Mouse (Mus musculus) G1E (cell line): Measurements from ENCODE around the gene Slc29a4. TPM values are rescaled to one million over a fixed set of nuclear protein-coding genes. Genes with fewer than 3 reads are reported as not detected.
A peak's percentile ranks its signal among the peaks of the same experiment; 100 is the strongest.

ENCODE experiments used
- ATAC-seq: 2 replicates; pipeline ENCODE4 v1.8.0; 2016; ENCODE audit warnings: mild to moderate bottlenecking; ENCODE audit not compliant: insufficient number of reproducible peaks, poor library complexity, low FRiP score, severe bottlenecking; ENCODE audit errors: extremely low read depth
- DNase-seq: peaks from one replicate; pipeline ENCODE4 v3.0.0; 2012; ENCODE audit warnings: low spot score
- H3K27me3 ChIP-seq: 2 replicates; pipeline ENCODE4 v1.6.1; 2012; ENCODE audit warnings: mild to moderate bottlenecking, low read length, inconsistent platforms; ENCODE audit not compliant: insufficient read depth
- H3K36me3 ChIP-seq: replicated peaks from 2 replicates; pipeline ENCODE3; 2012; ENCODE audit warnings: mild to moderate bottlenecking, inconsistent platforms
- H3K4me1 ChIP-seq: 2 replicates; pipeline ENCODE4 v1.6.1; 2012; ENCODE audit warnings: low read depth, low read length, inconsistent platforms, mixed read lengths; ENCODE audit not compliant: insufficient read depth
- H3K4me3 ChIP-seq: 2 replicates; pipeline ENCODE4 v1.5.1; 2012; ENCODE audit warnings: low read depth, mild to moderate bottlenecking, inconsistent platforms, low read length, moderate library complexity, mixed read lengths
- H3K9me3 ChIP-seq: replicated peaks from 2 replicates; pipeline ENCODE4 v1.6.1; 2012; ENCODE audit warnings: inconsistent platforms
- CTCF ChIP-seq: IDR thresholded peaks from 2 replicates; pipeline ENCODE4 v1.5.1; 2012; ENCODE audit warnings: low read depth, low read length, inconsistent platforms, mixed read lengths
- GATA1 ChIP-seq: IDR thresholded peaks from 2 replicates; pipeline ENCODE4 v1.6.1; 2012; ENCODE audit warnings: borderline replicate concordance, low read length, inconsistent platforms, mixed read lengths
- GATA2 ChIP-seq: IDR thresholded peaks from 2 replicates; pipeline ENCODE4 v1.6.1; 2012; ENCODE audit warnings: low read depth, low read length, inconsistent platforms, borderline replicate concordance
- POLR2AphosphoS5 ChIP-seq: IDR thresholded peaks from 2 replicates; pipeline ENCODE4 v1.6.1; 2012; ENCODE audit warnings: low read depth, low read length, inconsistent platforms; ENCODE audit not compliant: insufficient replicate concordance
- TAL1 ChIP-seq: conservative IDR thresholded peaks from 2 replicates; pipeline ENCODE4 v1.6.1; 2012; ENCODE audit warnings: low read depth, low read length, inconsistent platforms, mixed read lengths
- polyA plus RNA-seq: library from polyadenylated mRNA; stranded (reverse); fragments of >175 nt; gene quantifications from 2 replicates; pipeline ENCODE4 v1.2.3, GENCODE M21; 2012
- total RNA-seq, 2 experiments: library from RNA; stranded (forward) in 1 of 2; stranded (reverse) in 1 of 2; fragments of 200-1000 nt in 1 of 2; fragments of >200 nt in 1 of 2; fragmentation: Nextera tagmentation in 1 of 2; gene quantifications; 2 replicates each; pipeline ENCODE4 v1.2.3; 2014 to 2017

Slc29a4 gene
- total and polyA plus RNA-seq, 3 experiments, result 0.05 TPM; not detected in 2

DNA sequence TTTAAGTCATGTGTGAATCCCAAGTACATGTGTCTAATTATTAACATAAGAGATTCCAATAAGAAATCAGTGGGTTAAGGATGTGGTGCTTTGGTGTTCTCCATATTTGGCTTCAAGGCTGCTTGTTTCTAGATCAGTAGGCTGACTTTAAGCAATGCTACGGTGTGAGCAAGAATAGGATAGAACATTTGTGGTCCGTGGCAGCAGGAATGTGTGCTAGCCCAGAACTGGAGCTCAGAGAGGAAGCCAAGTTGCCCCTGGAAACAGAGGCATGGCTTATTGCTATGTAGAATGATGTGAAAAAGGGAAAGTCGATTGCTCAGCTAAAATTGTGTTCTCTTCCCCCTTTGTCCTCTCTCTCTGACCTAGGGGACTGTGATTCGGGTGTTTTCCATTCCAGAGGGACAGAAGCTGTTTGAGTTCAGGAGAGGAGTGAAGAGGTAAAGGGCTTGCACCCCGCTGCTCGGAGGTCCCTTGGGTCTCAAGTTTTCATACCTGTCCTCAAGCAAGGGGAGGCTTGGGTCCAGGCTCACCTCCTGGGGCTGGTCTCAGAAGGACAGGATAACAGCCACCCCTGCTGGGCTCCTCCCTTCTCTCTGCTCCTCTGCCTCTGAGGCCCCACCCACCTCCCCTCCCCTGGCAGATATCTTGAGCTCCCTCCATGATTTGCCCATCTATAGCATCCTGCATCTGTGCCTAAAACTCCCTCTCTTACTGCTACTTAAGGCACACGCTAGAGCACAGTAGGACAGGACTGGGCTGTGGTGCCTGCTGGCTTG, 31.5 kb upstream of the Slc29a4 start:
- Histone ChIP-seq H3K36me3 (peaks cover 99% of the 10 kb centered on the region), H3K4me1 (no peaks in the 10 kb centered on the region), H3K9me3 (no peaks in the 10 kb centered on the region), H3K4me3 (no peak overlapping the region), H3K27me3 (no peaks in the 10 kb centered on the region)
- TF ChIP-seq CTCF, result no peak
- TF ChIP-seq TAL1, result no peak
- TF ChIP-seq GATA2, result no peak
- no peak for DNase-seq
- ATAC-seq, result no peak

DNA sequence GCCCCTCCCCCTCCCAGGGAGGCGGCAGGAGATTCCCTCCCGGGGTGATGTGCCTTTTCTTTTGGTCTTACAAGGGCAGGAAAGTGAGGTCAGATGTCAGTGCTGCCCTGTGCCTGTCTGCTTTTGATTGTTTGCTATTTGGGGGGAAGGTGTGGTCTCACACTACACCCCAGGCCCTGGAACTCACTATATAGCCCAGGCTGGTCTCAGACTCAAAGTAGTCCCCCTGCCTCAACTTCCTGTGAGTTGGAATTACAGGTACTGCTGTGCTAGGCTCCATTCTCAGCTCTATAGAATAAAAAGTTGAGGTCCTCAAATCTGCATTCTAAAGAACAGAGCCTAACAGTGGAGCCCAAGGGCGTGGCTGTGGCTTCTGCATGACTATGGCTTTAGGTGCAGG, 24.4 kb upstream of the Slc29a4 start:
- H3K36me3 ChIP-seq, result peaks cover 90% of the 10 kb centered on the region
- no peak for DNase-seq
- no peak overlapping the region for H3K4me3 ChIP-seq
- H3K4me1 ChIP-seq, result 0 out of 2 replicates have a peak, but pooled peaks cover under 1% of the 10 kb centered on the region
- H3K9me3 ChIP-seq, result no peaks in the 10 kb centered on the region
- TF ChIP-seq GATA2 (no peak), POLR2AphosphoS5 (no peak), TAL1 (no peak), CTCF (no peak), GATA1 (no peak)
- H3K27me3 ChIP-seq, result no peaks in the 10 kb centered on the region
- ATAC-seq, result no peak

GRCm38 (mm10) chr5:142668556-142669263, 23.6 kb upstream of the Slc29a4 start:
- DNase-seq, result no peak
- Histone ChIP-seq H3K36me3 (peaks cover 82% of the 10 kb centered on the region), H3K4me1 (0 out of 2 replicates have a peak, but pooled peaks cover 3% of the 10 kb centered on the region), H3K27me3 (no peaks in the 10 kb centered on the region), H3K4me3 (no peak overlapping the region), H3K9me3 (no peaks in the 10 kb centered on the region)
- ATAC-seq, result no peak
- TF ChIP-seq TAL1, result no peak
- no peak for TF ChIP-seq GATA2
- no peak for TF ChIP-seq POLR2AphosphoS5
- no peak for TF ChIP-seq GATA1
- TF ChIP-seq CTCF, result no peak

DNA sequence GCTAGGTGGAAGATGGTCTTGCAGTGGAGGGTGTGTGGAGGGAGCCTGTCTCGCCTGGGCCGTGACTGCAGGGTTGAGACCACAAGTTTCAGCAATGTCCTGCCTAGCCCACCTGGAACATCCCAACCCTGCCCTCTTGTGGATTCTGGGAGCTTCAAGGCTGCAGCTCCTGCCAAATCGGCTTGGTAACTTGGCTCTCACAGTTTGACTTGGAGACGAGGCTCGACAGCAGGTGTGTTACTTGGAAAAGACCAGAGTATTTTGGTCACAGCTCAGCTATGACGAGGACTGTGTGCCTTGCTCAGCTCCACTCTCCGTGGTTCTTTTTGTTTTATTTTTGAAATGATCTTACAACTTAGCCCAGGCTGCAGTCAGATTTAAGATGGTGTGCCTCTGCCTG, 22.6 kb upstream of the Slc29a4 start:
- ATAC-seq (no peak), DNase-seq (no peak)
- no peak overlapping the region for H3K4me3 ChIP-seq
- H3K27me3 ChIP-seq, result peaks cover 4% of the 10 kb centered on the region
- TF ChIP-seq POLR2AphosphoS5, result no peak
- H3K9me3 ChIP-seq, result no peaks in the 10 kb centered on the region
- H3K4me1 ChIP-seq, result 0 out of 2 replicates have a peak, but pooled peaks cover 3% of the 10 kb centered on the region
- peaks cover 72% of the 10 kb centered on the region for H3K36me3 ChIP-seq

GRCm38 (mm10) chr5:142673082-142673481, 19.2 kb upstream of the Slc29a4 start:
- DNase-seq, result no peak
- H3K36me3 ChIP-seq, result peaks cover 38% of the 10 kb centered on the region
- peaks cover 4% of the 10 kb centered on the region for H3K27me3 ChIP-seq
- no peaks in the 10 kb centered on the region for H3K9me3 ChIP-seq
- H3K4me1 ChIP-seq, result peaks cover 15% of the 10 kb centered on the region
- H3K4me3 ChIP-seq, result no peak overlapping the region
- no peak for TF ChIP-seq GATA1
- TF ChIP-seq TAL1, result no peak
- TF ChIP-seq GATA2, result no peak
- no peak for TF ChIP-seq POLR2AphosphoS5
- TF ChIP-seq CTCF, result no peak
- ATAC-seq, result no peak

GRCm38 (mm10) chr5:142678141-142678571, 14.2 kb upstream of the Slc29a4 start:
- TF ChIP-seq POLR2AphosphoS5 (no peak), TAL1 (no peak), CTCF (no peak), GATA1 (no peak), GATA2 (no peak)
- DNase-seq, result no peak
- no peak for ATAC-seq
- Histone ChIP-seq H3K9me3 (peaks cover 6% of the 10 kb centered on the region), H3K4me1 (peaks cover 23% of the 10 kb centered on the region), H3K36me3 (no peaks in the 10 kb centered on the region), H3K4me3 (peak overlapping the region; percentile 31; the same call in 1 of the 2 replicates), H3K27me3 (peaks cover 6% of the 10 kb centered on the region)
